In genomic region chr14:61143869-61144268, GRCm38 (mm10) we compare ENCODE assay signal across 8 mouse cellular contexts. TPM values are rescaled to one million over a fixed set of nuclear protein-coding genes. Genes with fewer than 3 reads are reported as not detected.
A peak's percentile ranks its signal among the peaks of the same experiment; 100 is the strongest.
DNase-seq lines count a peak whose midpoint lies in the region; ATAC-seq and TF ChIP-seq lines count a peak whose summit lies in the region.

No protein-coding gene starts in this region.

- no peaks in the 10 kb centered on the region for H3K4me1 ChIP-seq in spleen, adult 2 months (ENCODE audit: control insufficient read depth, insufficient read depth, insufficient read length)
- no peaks in the 10 kb centered on the region for H3K4me1 ChIP-seq in kidney, adult 2 months (ENCODE audit: control insufficient read depth, insufficient read depth, low read length)
- peaks cover 8% of the 10 kb centered on the region for H3K4me1 ChIP-seq in midbrain, postnatal 0 days (ENCODE audit: insufficient read depth, low read length)

- H3K27ac ChIP-seq in spleen, adult 2 months (ENCODE audit: insufficient read depth, low read length) = no peak overlapping the region
- H3K27ac ChIP-seq in kidney, adult 2 months (ENCODE audit: insufficient read depth, low read depth, low read length) = no peak overlapping the region
- H3K27ac ChIP-seq in midbrain, postnatal 0 days (ENCODE audit: low read depth, low read length) = no peak overlapping the region

- no peak overlapping the region for H3K9ac ChIP-seq in midbrain, postnatal 0 days (replicated peaks; ENCODE audit: low read length, poor library complexity, severe bottlenecking)

- no peak for TF ChIP-seq POLR2A in spleen, adult 2 months (IDR thresholded peaks at IDR 0.05; ENCODE audit: low read depth, low read length)
- no peak for TF ChIP-seq POLR2A in kidney, adult 2 months (IDR thresholded peaks at IDR 0.05; ENCODE audit: low read depth, low read length)

- 52% methylated on average over 11 of the region's 11 CpGs for WGBS in spleen, adult 2 months
- WGBS in kidney, adult 2 months = 18% methylated on average over 11 of the region's 11 CpGs
- WGBS in midbrain, postnatal 0 days = 45% methylated on average over 11 of the region's 11 CpGs

- peak; percentile 23 for DNase-seq in adrenal gland, postnatal 10 days
- no peak for DNase-seq in adrenal gland, adult 8-10 months
- peak in 1 of 2 experiments; percentile 7 for DNase-seq in spleen, adult 2 months (ENCODE audit: low read depth in 1 of 2, low spot score in 2 of 2)
- no peak for DNase-seq in spleen, postnatal 36 days (ENCODE audit: low spot score in 2 of 2)
- no peak for DNase-seq in kidney, adult 2 months
- peak; percentile 49 for DNase-seq in midbrain, postnatal 0 days (ENCODE audit: low spot score)
- DNase-seq in urinary bladder, postnatal 10 days (ENCODE audit: low spot score) = no peak
- DNase-seq in layer of hippocampus, adult 18-20 months (ENCODE audit: low spot score in 2 of 2) = no peak

- no peaks in the 10 kb centered on the region for H3K9me3 ChIP-seq in midbrain, postnatal 0 days (ENCODE audit: low read length)

- H3K27me3 ChIP-seq in spleen, adult 2 months (ENCODE audit: control insufficient read depth, insufficient read depth, low read length) = no peaks in the 10 kb centered on the region
- H3K27me3 ChIP-seq in kidney, adult 2 months (replicated peaks; ENCODE audit: control insufficient read depth, insufficient read depth, low read length) = no peaks in the 10 kb centered on the region; the same call in 1 of the 2 replicates
- no peaks in the 10 kb centered on the region for H3K27me3 ChIP-seq in midbrain, postnatal 0 days (ENCODE audit: insufficient read depth, low read length)

- H3K4me2 ChIP-seq in midbrain, postnatal 0 days (ENCODE audit: low read depth, low read length, poor library complexity, severe bottlenecking) = no peak overlapping the region

- no peak overlapping the region for H3K4me3 ChIP-seq in spleen, adult 2 months (ENCODE audit: extremely low read depth, insufficient read depth, insufficient read length)
- no peak overlapping the region for H3K4me3 ChIP-seq in kidney, adult 2 months (ENCODE audit: insufficient read depth, low read depth, low read length)
- H3K4me3 ChIP-seq in midbrain, postnatal 0 days (ENCODE audit: low read depth, low read length) = no peak overlapping the region

- H3K36me3 ChIP-seq in spleen, adult 2 months (ENCODE audit: control insufficient read depth, insufficient read depth, low read length) = no peaks in the 10 kb centered on the region
- H3K36me3 ChIP-seq in kidney, adult 2 months (ENCODE audit: control insufficient read depth, insufficient read depth, low read length) = no peaks in the 10 kb centered on the region
- H3K36me3 ChIP-seq in midbrain, postnatal 0 days (ENCODE audit: insufficient read depth, low read length) = no peaks in the 10 kb centered on the region

- peak; percentile 59; the same call in 1 of the 2 replicates for TF ChIP-seq CTCF in spleen, adult 2 months (IDR thresholded peaks at IDR 0.05; ENCODE audit: extremely low read depth, insufficient read depth, insufficient read length, insufficient replicate concordance)
- peak; percentile 82 for TF ChIP-seq CTCF in kidney, adult 2 months (conservative IDR thresholded peaks at IDR 0.05; ENCODE audit: insufficient read depth, insufficient read length, low read depth, low read length)
- peak; percentile 67 for TF ChIP-seq CTCF in midbrain, postnatal 0 days (IDR thresholded peaks at IDR 0.05)

- ATAC-seq in midbrain, postnatal 0 days (ENCODE audit: low FRiP score) = no peak

RNA-seq across cellular contexts. Expression of gene Sacs, which starts 5.6 kb away (rescaled TPM):
- total RNA-seq in adrenal gland, postnatal 10 days (2021) = 10 to 100 TPM in 1 of 2 experiments, 1 to 10 TPM in 1; 8.6 to 15.4 TPM
- 1 to 10 TPM; 8.4 to 9.5 (median 8.6) TPM for total RNA-seq in adrenal gland, adult 8-10 months (2022)
- 0.88 and 1.2 TPM in 2 replicates for polyA plus RNA-seq in spleen, adult 2 months (2012; rRNA removed)
- 0.16 and 0.33 TPM in 2 replicates for polyA plus RNA-seq in kidney, adult 2 months (2012; rRNA removed)
- total RNA-seq in midbrain, postnatal 0 days (2014; rRNA removed) = 42.0 and 50.8 TPM in 2 replicates
- 4.7 and 5.8 TPM in 2 replicates for polyA plus RNA-seq in midbrain, postnatal 0 days (2015; fragmentation: Nextera tagmentation; extraction: Ambion mirVana)
- 10 to 100 TPM; 49.4 to 52.7 TPM for total RNA-seq in layer of hippocampus, adult 18-20 months (2021)

Comparison
In these comparisons a context has a peak if more than half of its experiments do, and no peak if none do; other contexts are left out.
1. DNase-seq: peak in adrenal gland, postnatal 10 days (single experiment) and midbrain, postnatal 0 days (single experiment); none in adrenal gland, adult 8-10 months (single experiment), spleen, postnatal 36 days (0 of 2), kidney, adult 2 months (single experiment), urinary bladder, postnatal 10 days (single experiment) and layer of hippocampus, adult 18-20 months (0 of 2).
2. Peak in every context shown above with its lines, with median percentiles within 50 percentile points of each other: CTCF ChIP-seq.